Mouse (Mus musculus) small intestine, adult 2 months (tissue): ENCODE results near the gene Nova2. TPM values are rescaled to one million over a fixed set of nuclear protein-coding genes. Genes with fewer than 3 reads are reported as not detected.

Experiments used
- H3K27ac ChIP-seq: fragments of 200-500 bp; 2 replicates; pipeline ENCODE4 v1.5.1; 2012; ENCODE audit warnings: low read depth, low read length, control low read depth, inconsistent platforms; ENCODE audit not compliant: insufficient read depth
- H3K27me3 ChIP-seq: fragments of 200-500 bp; 2 replicates; pipeline ENCODE4 v1.6.1; 2012; ENCODE audit warnings: mild to moderate bottlenecking, moderate library complexity, low read length, inconsistent platforms; ENCODE audit not compliant: control insufficient read depth, insufficient read depth
- H3K36me3 ChIP-seq: fragments of 200-500 bp; 2 replicates; pipeline ENCODE4 v1.6.1; 2012; ENCODE audit warnings: mild to moderate bottlenecking, low read length, control low read depth, inconsistent platforms; ENCODE audit not compliant: control insufficient read depth, insufficient read depth
- H3K4me1 ChIP-seq: fragments of 200-500 bp; 2 replicates; pipeline ENCODE4 v1.6.1; 2012; ENCODE audit warnings: low read length, inconsistent platforms, mixed read lengths; ENCODE audit not compliant: control insufficient read depth, insufficient read depth, insufficient read length
- H3K4me3 ChIP-seq: fragments of 200-500 bp; 2 replicates; pipeline ENCODE4 v1.5.1; 2012; ENCODE audit warnings: low read depth, mild to moderate bottlenecking, control low read depth, inconsistent platforms, low read length, moderate library complexity
- CTCF ChIP-seq: fragments of 200-500 bp; IDR thresholded peaks from 2 replicates; pipeline ENCODE4 v1.5.1; 2012; ENCODE audit warnings: low read depth, mild to moderate bottlenecking, control low read depth, inconsistent platforms, low read length, moderate library complexity, mixed read lengths; ENCODE audit not compliant: insufficient replicate concordance, insufficient read length; ENCODE audit errors: extremely low read depth
- POLR2A ChIP-seq: fragments of 200-500 bp; IDR thresholded peaks from 2 replicates; pipeline ENCODE4 v1.6.1; 2012; ENCODE audit warnings: low read depth, mild to moderate bottlenecking, control low read depth, inconsistent platforms, low read length, moderate library complexity
- WGBS: fragments of 180-500 bp; shearing (Covaris S2); methylation state at CpG from one replicate; pipeline ENCODE4 v1.1.7; 2018; 5-methylcytosine and 5-hydroxymethylcytosine counted together
- polyA plus RNA-seq: library from polyadenylated mRNA; depleted of rRNA; stranded (reverse); fragments of >200 nt; gene quantifications from 2 replicates; pipeline ENCODE4 v1.2.3, GENCODE M21; 2012

Nova2 gene
- polyA plus RNA-seq, 1 experiment, result 0.55 TPM

GRCm38 (mm10) chr7:19003902-19004630, 78.4 kb downstream of the Nova2 start, which contains the start of gene Irf2bp1:
Gene Irf2bp1 (plus strand): TSS chr7:19004044.
- under 1% methylated on average over 90 of the region's 90 CpGs for WGBS
- Histone ChIP-seq H3K4me3 (peak within 1 kb of the TSS; percentile 97), H3K4me1 (peaks cover 30% of the 10 kb centered on the region), H3K27ac (peak within 1 kb of the TSS; percentile 95), H3K27me3 (no peaks in the 10 kb centered on the region), H3K36me3 (peaks cover 7% of the 10 kb centered on the region; the same call in 1 of the 2 replicates)
- no peak for TF ChIP-seq CTCF
- peak; percentile 90 for TF ChIP-seq POLR2A

GRCm38 (mm10) chr7:19004631-19005079, 79.0 kb downstream of the Nova2 start:
- Histone ChIP-seq H3K36me3 (peaks cover 7% of the 10 kb centered on the region; the same call in 1 of the 2 replicates), H3K27ac (peak overlapping the region; percentile 6; the same call in 1 of the 2 replicates), H3K4me3 (peak overlapping the region; percentile 97), H3K4me1 (peaks cover 30% of the 10 kb centered on the region), H3K27me3 (no peaks in the 10 kb centered on the region)
- 3% methylated on average over 34 of the region's 34 CpGs for WGBS
- no peak for TF ChIP-seq CTCF
- no peak for TF ChIP-seq POLR2A

- WGBS, result 30% methylated on average over 34 of the region's 34 CpGs
- TF ChIP-seq POLR2A (no peak), CTCF (no peak)
- Histone ChIP-seq H3K27ac (no peak overlapping the region), H3K4me1 (peaks cover 32% of the 10 kb centered on the region), H3K36me3 (peaks cover 7% of the 10 kb centered on the region; the same call in 1 of the 2 replicates), H3K4me3 (peak overlapping the region; percentile 97), H3K27me3 (no peaks in the 10 kb centered on the region)
Observed at GRCm38 (mm10) chr7:19005417-19006121, 79.9 kb downstream of the Nova2 start.

- Histone ChIP-seq H3K27ac (0 out of 2 replicates have a peak overlapping the region, but pooled peaks have one; percentile 36), H3K4me3 (no peak overlapping the region), H3K36me3 (peaks cover 7% of the 10 kb centered on the region; the same call in 1 of the 2 replicates), H3K4me1 (peaks cover 31% of the 10 kb centered on the region), H3K27me3 (no peaks in the 10 kb centered on the region)
- 3% methylated on average over 12 of the region's 12 CpGs for WGBS
- TF ChIP-seq POLR2A (no peak), CTCF (peak; percentile 99; the same call in 1 of the 2 replicates)
Observed at GRCm38 (mm10) chr7:19006476-19006875, 80.8 kb downstream of the Nova2 start.

- H3K27ac ChIP-seq, result peak overlapping the region; percentile 75
- peaks cover 32% of the 10 kb centered on the region for H3K4me1 ChIP-seq
- TF ChIP-seq CTCF (no peak), POLR2A (no peak)
- no peaks in the 10 kb centered on the region; the same call in 1 of the 2 replicates for H3K27me3 ChIP-seq
- WGBS, result 15% methylated on average over 13 of the region's 13 CpGs
- H3K4me3 ChIP-seq, result 0 out of 2 replicates have a peak overlapping the region, but pooled peaks have one; percentile 1
- peaks cover 7% of the 10 kb centered on the region; the same call in 1 of the 2 replicates for H3K36me3 ChIP-seq
Observed at GRCm38 (mm10) chr7:19007026-19007977, 81.6 kb downstream of the Nova2 start.

- Histone ChIP-seq H3K4me3 (no peak overlapping the region), H3K27ac (no peak overlapping the region), H3K36me3 (peaks cover 4% of the 10 kb centered on the region; the same call in 1 of the 2 replicates), H3K4me1 (peaks cover 20% of the 10 kb centered on the region), H3K27me3 (no peaks in the 10 kb centered on the region; the same call in 1 of the 2 replicates)
- no peak for TF ChIP-seq POLR2A
- TF ChIP-seq CTCF, result no peak
- WGBS, result 56% methylated on average over 7 of the region's 7 CpGs
Observed at GRCm38 (mm10) chr7:19010581-19010980, 84.9 kb downstream of the Nova2 start.
